Mouse (Mus musculus): Measurements from ENCODE around the gene Pde3a. TPM values are rescaled to one million over a fixed set of nuclear protein-coding genes. Genes with fewer than 3 reads are reported as not detected.
A peak's percentile ranks its signal among the peaks of the same experiment; 100 is the strongest.

Gene Pde3a
- total and polyA plus RNA-seq, 2 experiments = 0.44 to 1.1 TPM

- WGBS = 38% methylated on average over 13 of the region's 13 CpGs
- H3K27ac ChIP-seq (replicated peaks; ENCODE audit: insufficient read depth, low read depth, low read length) = no peak overlapping the region
- peak; percentile 53 for DNase-seq (ENCODE audit: extremely low read depth, low read depth, low spot score)
- H3K4me1 ChIP-seq (ENCODE audit: control insufficient read depth, insufficient read depth, low read length) = peaks cover 6% of the 10 kb centered on the region; the same call in 1 of the 2 replicates
- no peak overlapping the region for H3K4me3 ChIP-seq (ENCODE audit: insufficient read depth, low read depth, low read length)
- TF ChIP-seq POLR2A (IDR thresholded peaks at IDR 0.05; ENCODE audit: extremely low read depth, insufficient read depth, low read length) (no peak), CTCF (IDR thresholded peaks at IDR 0.05; ENCODE audit: low read depth, low read length) (no peak)
- H3K79me2 ChIP-seq (ENCODE audit: control insufficient read depth, insufficient read depth, low read length) = no peaks in the 10 kb centered on the region
- H3K36me3 ChIP-seq (ENCODE audit: control insufficient read depth, insufficient read depth, low read length) = no peaks in the 10 kb centered on the region
- no peak overlapping the region; the same call in 1 of the 2 replicates for H3K9ac ChIP-seq (ENCODE audit: low read depth, low read length)
- H3K27me3 ChIP-seq (ENCODE audit: control insufficient read depth, insufficient read depth, low read length) = no peaks in the 10 kb centered on the region
Observed at GRCm38 (mm10) chr6:141432271-141432974, 183.4 kb downstream of the Pde3a start.

GRCm38 (mm10) chr6:141433917-141434756 lies 185.1 kb downstream of the Pde3a start:
- Histone ChIP-seq H3K4me3 (ENCODE audit: insufficient read depth, low read depth, low read length) (no peak overlapping the region), H3K4me1 (ENCODE audit: control insufficient read depth, insufficient read depth, low read length) (peaks cover 6% of the 10 kb centered on the region; the same call in 1 of the 2 replicates), H3K27me3 (ENCODE audit: control insufficient read depth, insufficient read depth, low read length) (no peaks in the 10 kb centered on the region), H3K79me2 (ENCODE audit: control insufficient read depth, insufficient read depth, low read length) (no peaks in the 10 kb centered on the region), H3K9ac (ENCODE audit: low read depth, low read length) (no peak overlapping the region), H3K36me3 (ENCODE audit: control insufficient read depth, insufficient read depth, low read length) (no peaks in the 10 kb centered on the region), H3K27ac (replicated peaks; ENCODE audit: insufficient read depth, low read depth, low read length) (no peak overlapping the region)
- no peak for DNase-seq (ENCODE audit: extremely low read depth, low read depth, low spot score)
- 74% methylated on average over 10 of the region's 10 CpGs for WGBS
- TF ChIP-seq POLR2A (IDR thresholded peaks at IDR 0.05; ENCODE audit: extremely low read depth, insufficient read depth, low read length) (no peak), CTCF (IDR thresholded peaks at IDR 0.05; ENCODE audit: low read depth, low read length) (no peak)

GRCm38 (mm10) chr6:141435160-141435559 lies 186.1 kb downstream of the Pde3a start:
- 88% methylated on average over 4 of the region's 4 CpGs for WGBS
- H3K4me1 ChIP-seq (ENCODE audit: control insufficient read depth, insufficient read depth, low read length) = peaks cover 6% of the 10 kb centered on the region; the same call in 1 of the 2 replicates
- no peak overlapping the region for H3K27ac ChIP-seq (replicated peaks; ENCODE audit: insufficient read depth, low read depth, low read length)
- H3K4me3 ChIP-seq (ENCODE audit: insufficient read depth, low read depth, low read length) = no peak overlapping the region
- H3K79me2 ChIP-seq (ENCODE audit: control insufficient read depth, insufficient read depth, low read length) = no peaks in the 10 kb centered on the region
- no peak for TF ChIP-seq POLR2A (IDR thresholded peaks at IDR 0.05; ENCODE audit: extremely low read depth, insufficient read depth, low read length)
- TF ChIP-seq CTCF (IDR thresholded peaks at IDR 0.05; ENCODE audit: low read depth, low read length) = no peak
- no peak overlapping the region for H3K9ac ChIP-seq (ENCODE audit: low read depth, low read length)
- DNase-seq (ENCODE audit: extremely low read depth, low read depth, low spot score) = no peak
- H3K36me3 ChIP-seq (ENCODE audit: control insufficient read depth, insufficient read depth, low read length) = no peaks in the 10 kb centered on the region
- H3K27me3 ChIP-seq (ENCODE audit: control insufficient read depth, insufficient read depth, low read length) = no peaks in the 10 kb centered on the region

GRCm38 (mm10) chr6:141439965-141440364 lies 190.9 kb downstream of the Pde3a start:
- Histone ChIP-seq H3K4me1 (ENCODE audit: control insufficient read depth, insufficient read depth, low read length) (no peaks in the 10 kb centered on the region), H3K36me3 (ENCODE audit: control insufficient read depth, insufficient read depth, low read length) (no peaks in the 10 kb centered on the region), H3K27me3 (ENCODE audit: control insufficient read depth, insufficient read depth, low read length) (no peaks in the 10 kb centered on the region), H3K27ac (replicated peaks; ENCODE audit: insufficient read depth, low read depth, low read length) (no peak overlapping the region), H3K79me2 (ENCODE audit: control insufficient read depth, insufficient read depth, low read length) (no peaks in the 10 kb centered on the region), H3K9ac (ENCODE audit: low read depth, low read length) (no peak overlapping the region), H3K4me3 (ENCODE audit: insufficient read depth, low read depth, low read length) (no peak overlapping the region)
- no peak for TF ChIP-seq POLR2A (IDR thresholded peaks at IDR 0.05; ENCODE audit: extremely low read depth, insufficient read depth, low read length)
- TF ChIP-seq CTCF (IDR thresholded peaks at IDR 0.05; ENCODE audit: low read depth, low read length) = no peak
- 85% methylated on average over 3 of the region's 3 CpGs for WGBS
- DNase-seq (ENCODE audit: extremely low read depth, low read depth, low spot score) = no peak

GRCm38 (mm10) chr6:141447547-141447946 lies 198.5 kb downstream of the Pde3a start:
- no peak overlapping the region for H3K27ac ChIP-seq (replicated peaks; ENCODE audit: insufficient read depth, low read depth, low read length)
- 8% methylated on average over 3 of the region's 3 CpGs for WGBS
- TF ChIP-seq CTCF (IDR thresholded peaks at IDR 0.05; ENCODE audit: low read depth, low read length) (peak; percentile 61; the same call in 1 of the 2 replicates), POLR2A (IDR thresholded peaks at IDR 0.05; ENCODE audit: extremely low read depth, insufficient read depth, low read length) (no peak)
- H3K9ac ChIP-seq (ENCODE audit: low read depth, low read length) = no peak overlapping the region
- no peak overlapping the region for H3K4me3 ChIP-seq (ENCODE audit: insufficient read depth, low read depth, low read length)
- no peaks in the 10 kb centered on the region for H3K79me2 ChIP-seq (ENCODE audit: control insufficient read depth, insufficient read depth, low read length)
- H3K36me3 ChIP-seq (ENCODE audit: control insufficient read depth, insufficient read depth, low read length) = no peaks in the 10 kb centered on the region
- peak; percentile 45 for DNase-seq (ENCODE audit: extremely low read depth, low read depth, low spot score)
- H3K4me1 ChIP-seq (ENCODE audit: control insufficient read depth, insufficient read depth, low read length) = no peaks in the 10 kb centered on the region
- no peaks in the 10 kb centered on the region for H3K27me3 ChIP-seq (ENCODE audit: control insufficient read depth, insufficient read depth, low read length)

Measured in liver, adult 2 months (tissue).